Mouse (Mus musculus) thymus, adult 2 months (tissue): ENCODE data around the gene Mga.

Source experiments
- CTCF ChIP-seq: fragments of 200-500 bp; IDR thresholded peaks from 2 replicates; pipeline ENCODE4 v1.5.1; 2012; ENCODE audit warnings: mild to moderate bottlenecking, control low read depth, low read length, moderate library complexity, borderline replicate concordance; ENCODE audit not compliant: control insufficient read depth, poor library complexity, insufficient read depth; ENCODE audit errors: extremely low read depth
- POLR2A ChIP-seq: fragments of 200-500 bp; IDR thresholded peaks from 2 replicates; pipeline ENCODE4 v1.6.1; 2012; ENCODE audit warnings: mild to moderate bottlenecking, low read length, control low read depth, moderate library complexity; ENCODE audit not compliant: control insufficient read depth, poor library complexity, insufficient read depth; ENCODE audit errors: extremely low read depth

GRCm38 (mm10) chr2:119857341-119857740 lies 39.7 kb upstream of the Mga start:
- no peak for TF ChIP-seq CTCF
- no peak for TF ChIP-seq POLR2A
